Mouse (Mus musculus): ENCODE results near the gene Frmd4a.

Frmd4a gene

GRCm38 (mm10) chr2:4389330-4389729 is 371.8 kb downstream of the Frmd4a start:
- DNase-seq (ENCODE audit: extremely low read depth, low read depth): no peak

GRCm38 (mm10) chr2:4391091-4391490 is 373.6 kb downstream of the Frmd4a start:
- DNase-seq (ENCODE audit: extremely low read depth, low read depth): no peak

GRCm38 (mm10) chr2:4391678-4392085 is 374.2 kb downstream of the Frmd4a start:
- DNase-seq (ENCODE audit: extremely low read depth, low read depth): no peak

- DNase-seq (ENCODE audit: extremely low read depth, low read depth): no peak
These were observed 375.5 kb downstream of the Frmd4a start for GRCm38 (mm10) chr2:4393046-4393445.

GRCm38 (mm10) chr2:4394641-4395040 is 377.1 kb downstream of the Frmd4a start:
- DNase-seq (ENCODE audit: extremely low read depth, low read depth): peak; percentile 21

GRCm38 (mm10) chr2:4399721-4400120 is 382.2 kb downstream of the Frmd4a start:
- DNase-seq (ENCODE audit: extremely low read depth, low read depth): no peak

GRCm38 (mm10) chr2:4400771-4401596 is 383.5 kb downstream of the Frmd4a start:
- DNase-seq (ENCODE audit: extremely low read depth, low read depth): no peak

GRCm38 (mm10) chr2:4401597-4402581 is 384.4 kb downstream of the Frmd4a start:
- DNase-seq (ENCODE audit: extremely low read depth, low read depth): no peak

GRCm38 (mm10) chr2:4406977-4407376 is 389.5 kb downstream of the Frmd4a start:
- DNase-seq (ENCODE audit: extremely low read depth, low read depth): no peak

GRCm38 (mm10) chr2:4409810-4410433 is 392.4 kb downstream of the Frmd4a start:
- no peak for DNase-seq (ENCODE audit: extremely low read depth, low read depth)

- no peak for DNase-seq (ENCODE audit: extremely low read depth, low read depth)
These were observed 395.5 kb downstream of the Frmd4a start for GRCm38 (mm10) chr2:4412870-4413595.

GRCm38 (mm10) chr2:4413596-4414335 is 396.2 kb downstream of the Frmd4a start:
- no peak for DNase-seq (ENCODE audit: extremely low read depth, low read depth)

GRCm38 (mm10) chr2:4420679-4421312 is 403.3 kb downstream of the Frmd4a start:
- no peak for DNase-seq (ENCODE audit: extremely low read depth, low read depth)

GRCm38 (mm10) chr2:4421757-4422156 is 404.2 kb downstream of the Frmd4a start:
- no peak for DNase-seq (ENCODE audit: extremely low read depth, low read depth)

- no peak for DNase-seq (ENCODE audit: extremely low read depth, low read depth)
These were observed 406.4 kb downstream of the Frmd4a start for GRCm38 (mm10) chr2:4423896-4424295.

GRCm38 (mm10) chr2:4428407-4428855 is 410.9 kb downstream of the Frmd4a start:
- no peak for DNase-seq (ENCODE audit: extremely low read depth, low read depth)

GRCm38 (mm10) chr2:4433119-4433518 is 415.6 kb downstream of the Frmd4a start:
- peak; percentile 66 for DNase-seq (ENCODE audit: extremely low read depth, low read depth)

GRCm38 (mm10) chr2:4435051-4435450 is 417.5 kb downstream of the Frmd4a start:
- DNase-seq (ENCODE audit: extremely low read depth, low read depth): no peak

GRCm38 (mm10) chr2:4436361-4437231 is 419.1 kb downstream of the Frmd4a start:
- no peak for DNase-seq (ENCODE audit: extremely low read depth, low read depth)

All from MEL-GATA-1-ER (cell line).